In the genomic region with DNA sequence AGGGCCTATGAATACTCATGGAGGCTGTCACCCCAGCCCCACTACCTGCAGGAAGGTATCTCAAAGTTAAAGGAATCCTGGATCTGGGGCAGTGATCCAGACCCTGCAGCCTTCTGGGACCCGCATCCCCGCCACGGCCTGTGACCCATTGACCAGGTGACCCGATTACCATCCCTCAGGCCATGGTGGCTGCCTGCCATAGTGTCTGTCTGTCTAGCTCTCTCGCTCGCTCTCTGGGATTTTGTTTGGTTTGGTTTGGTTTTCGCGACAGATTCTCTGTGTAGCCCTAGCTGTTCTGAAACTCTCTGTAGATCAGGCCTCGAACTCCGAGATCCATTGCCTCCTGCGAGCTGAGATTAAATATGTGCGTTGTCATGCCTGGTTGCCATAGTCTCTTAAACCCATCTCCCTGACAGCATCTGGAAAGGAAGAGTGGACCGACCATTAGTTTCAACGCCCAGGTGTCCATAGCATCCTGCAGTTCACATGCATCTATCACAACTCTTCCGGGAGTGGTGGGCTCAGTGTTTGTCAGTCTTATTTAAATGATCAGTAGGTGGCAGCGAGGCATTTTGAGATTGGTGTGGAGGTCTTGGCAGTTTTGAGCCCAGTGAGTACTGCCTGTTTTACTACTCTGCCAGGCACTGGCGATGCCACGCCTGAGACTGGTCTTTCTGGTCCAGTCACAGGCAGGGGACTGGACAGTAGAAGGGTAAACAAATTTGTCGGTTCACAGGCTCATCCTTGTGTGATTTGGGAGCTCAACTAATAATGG, we compare ENCODE assay signal across 8 mouse cellular contexts. TPM values are rescaled to one million over a fixed set of nuclear protein-coding genes. Genes with fewer than 3 reads are reported as not detected.
DNase-seq lines count a peak whose midpoint lies in the region; ATAC-seq and TF ChIP-seq lines count a peak whose summit lies in the region.

No protein-coding gene starts in this region.

- peak; percentile 36 for DNase-seq in kidney, adult 9 months
- no peak for DNase-seq in kidney, adult 8-10 months
- DNase-seq in MEL (ENCODE audit: low read depth, low spot score), result peak; percentile 61
- DNase-seq in hindbrain, postnatal 0 days (ENCODE audit: low spot score), result peak; percentile 30
- DNase-seq in midbrain, embryonic 10.5 days (ENCODE audit: low spot score), result no peak

- no peaks in the 10 kb centered on the region for H3K27me3 ChIP-seq in MEL (ENCODE audit: control insufficient read depth in 1 of 2, insufficient read depth in 2 of 2, low read length in 2 of 2)
- no peaks in the 10 kb centered on the region for H3K27me3 ChIP-seq in embryonic facial prominence, embryonic 12.5 days
- no peaks in the 10 kb centered on the region for H3K27me3 ChIP-seq in hindbrain, postnatal 0 days (ENCODE audit: insufficient read depth, low read length)
- no peaks in the 10 kb centered on the region for H3K27me3 ChIP-seq in midbrain, embryonic 10.5 days (ENCODE audit: low read depth, poor library complexity, severe bottlenecking)

- TF ChIP-seq EP300 in MEL (IDR thresholded peaks at IDR 0.05; ENCODE audit: low read depth in 1 of 2, low read length in 2 of 2), result no peak

- TF ChIP-seq POLR2A in MEL (IDR thresholded peaks at IDR 0.05; ENCODE audit: control insufficient read depth in 1 of 2, insufficient read depth in 1 of 2, low read depth in 1 of 2, low read length in 2 of 2, poor library complexity in 1 of 2), result 0 out of 4 replicates have a peak, but pooled peaks of 1 of the 2 experiments have one; percentile 10

- H3K9me3 ChIP-seq in MEL (replicated peaks; ENCODE audit: insufficient read depth, low read length), result no peaks in the 10 kb centered on the region
- H3K9me3 ChIP-seq in embryonic facial prominence, embryonic 12.5 days, result no peaks in the 10 kb centered on the region
- no peaks in the 10 kb centered on the region for H3K9me3 ChIP-seq in hindbrain, postnatal 0 days (ENCODE audit: low read length)
- H3K9me3 ChIP-seq in midbrain, embryonic 10.5 days (replicated peaks), result no peaks in the 10 kb centered on the region

- peak overlapping the region; percentile 66 for H3K27ac ChIP-seq in MEL (ENCODE audit: control insufficient read depth, low read depth, low read length)
- peak overlapping the region; percentile 41; the same call in 1 of the 2 replicates for H3K27ac ChIP-seq in embryonic facial prominence, embryonic 12.5 days
- peak overlapping the region; percentile 95 for H3K27ac ChIP-seq in hindbrain, postnatal 0 days
- H3K27ac ChIP-seq in midbrain, embryonic 10.5 days (replicated peaks), result peak overlapping the region; percentile 92

- H3K4me3 ChIP-seq in MEL (ENCODE audit: control insufficient read depth in 1 of 2, insufficient read depth in 1 of 2, low read depth in 2 of 2, low read length in 2 of 2), result peak overlapping the region; percentile 80 to 82
- H3K4me3 ChIP-seq in embryonic facial prominence, embryonic 12.5 days, result peak overlapping the region; percentile 78
- H3K4me3 ChIP-seq in hindbrain, postnatal 0 days (ENCODE audit: low read length), result peak overlapping the region; percentile 94
- H3K4me3 ChIP-seq in midbrain, embryonic 10.5 days, result peak overlapping the region; percentile 87

- 20% methylated on average over 19 of the region's 19 CpGs for WGBS in embryonic facial prominence, embryonic 12.5 days
- WGBS in hindbrain, postnatal 0 days, result 17% methylated on average over 19 of the region's 19 CpGs
- 20% methylated on average over 19 of the region's 19 CpGs for WGBS in midbrain, embryonic 10.5 days

- H3K9ac ChIP-seq in MEL (ENCODE audit: control insufficient read depth, low read depth, low read length, poor library complexity, severe bottlenecking), result peak overlapping the region; percentile 81
- peak overlapping the region; percentile 39 for H3K9ac ChIP-seq in embryonic facial prominence, embryonic 12.5 days
- peak overlapping the region; percentile 89 for H3K9ac ChIP-seq in hindbrain, postnatal 0 days (replicated peaks; ENCODE audit: low read length)

- no peak for ATAC-seq in embryonic facial prominence, embryonic 12.5 days (ENCODE audit: insufficient number of reproducible peaks, insufficient read depth, low FRiP score, low TSS enrichment)
- no peak for ATAC-seq in hindbrain, postnatal 0 days
- ATAC-seq in inflammation-experienced regulatory T-cells, adult 6 months, result no peak
- no peak for ATAC-seq in activated CD4-positive, CD25-positive, alpha-beta regulatory T cell, adult 4 months

- H3K79me2 ChIP-seq in MEL (ENCODE audit: control insufficient read depth, insufficient read depth, low read length, poor library complexity), result peaks cover 11% of the 10 kb centered on the region

- TF ChIP-seq RAD21 in MEL (IDR thresholded peaks at IDR 0.05; ENCODE audit: low read depth, low read length), result no peak

- TF ChIP-seq CTCF in MEL (IDR thresholded peaks at IDR 0.05 in 2 of 3, conservative IDR thresholded peaks at IDR 0.05 in 1 of 3; ENCODE audit: control insufficient read depth in 1 of 3, insufficient read depth in 1 of 3, low read depth in 2 of 3, low read length in 3 of 3, poor library complexity in 1 of 3, severe bottlenecking in 1 of 3), result no peak
- peak; percentile 34; the same call in 1 of the 2 replicates for TF ChIP-seq CTCF in hindbrain, postnatal 0 days (IDR thresholded peaks at IDR 0.05; ENCODE audit: low read depth)

- peaks cover 0 to 22% of the 10 kb centered on the region in 2 experiments; a peak in 3 of 4 replicates for H3K4me1 ChIP-seq in MEL (ENCODE audit: control insufficient read depth in 1 of 2, insufficient read depth in 2 of 2, low read length in 2 of 2)
- H3K4me1 ChIP-seq in embryonic facial prominence, embryonic 12.5 days, result peaks cover 43% of the 10 kb centered on the region
- H3K4me1 ChIP-seq in hindbrain, postnatal 0 days (ENCODE audit: insufficient read depth, low read length), result peaks cover 24% of the 10 kb centered on the region
- H3K4me1 ChIP-seq in midbrain, embryonic 10.5 days, result peaks cover 63% of the 10 kb centered on the region

- peaks cover 0 to 15% of the 10 kb centered on the region in 2 experiments; a peak in 2 of 4 replicates for H3K36me3 ChIP-seq in MEL (ENCODE audit: control insufficient read depth in 1 of 2, insufficient read depth in 2 of 2, low read length in 2 of 2)
- peaks cover 25% of the 10 kb centered on the region for H3K36me3 ChIP-seq in embryonic facial prominence, embryonic 12.5 days
- peaks cover 10% of the 10 kb centered on the region; the same call in 1 of the 2 replicates for H3K36me3 ChIP-seq in hindbrain, postnatal 0 days (ENCODE audit: insufficient read depth, low read length)
- peaks cover 49% of the 10 kb centered on the region for H3K36me3 ChIP-seq in midbrain, embryonic 10.5 days

- peak overlapping the region; percentile 89 for H3K4me2 ChIP-seq in embryonic facial prominence, embryonic 12.5 days (replicated peaks)
- peak overlapping the region; percentile 93 for H3K4me2 ChIP-seq in hindbrain, postnatal 0 days (ENCODE audit: low read depth, low read length)

RNA-seq across cellular contexts. Expression of a gene that starts 0.6 kb away (rescaled TPM):
- total RNA-seq in MEL (2012; rRNA removed), result 7.4 and 12.4 TPM in 2 replicates
- polyA plus RNA-seq in MEL (2012; ENCODE audit: insufficient read depth in 1 of 2, insufficient read length in 2 of 2, low read depth in 1 of 2, low replicate concordance in 2 of 2, missing spikeins in 1 of 2), result 10 to 100 TPM in 1 of 2 experiments, not detected in 1; 15.5 TPM
- polyA plus RNA-seq in embryonic facial prominence, embryonic 12.5 days (2016; fragmentation: Nextera tagmentation; extraction: Ambion mirVana), result 25.7 and 29.1 TPM in 2 replicates
- total RNA-seq in hindbrain, postnatal 0 days (2014; rRNA removed), result 46.0 and 52.4 TPM in 2 replicates
- polyA plus RNA-seq in hindbrain, postnatal 0 days (2015; fragmentation: Nextera tagmentation; extraction: Ambion mirVana), result 9.3 and 10.6 TPM in 2 replicates
- 25.4 and 33.3 TPM in 2 replicates for polyA plus RNA-seq in midbrain, embryonic 10.5 days (2016; fragmentation: Nextera tagmentation; extraction: Ambion mirVana)
- 10 to 100 TPM in 1 of 3 experiments, 1 to 10 TPM in 2; 9.2 to 12.0 (median 9.5) TPM for polyA plus RNA-seq in inflammation-experienced regulatory T-cells, adult 6 months (2017; shearing (Covaris generic))
- polyA plus RNA-seq in activated CD4-positive, CD25-positive, alpha-beta regulatory T cell, adult 4 months (2017; shearing (Covaris generic)), result 10 to 100 TPM in 1 of 2 experiments, 1 to 10 TPM in 1; 6.0 to 12.9 TPM

RNA-seq across cellular contexts. Expression of a gene that starts 0.8 kb away (rescaled TPM):
- 5.8 and 8.2 TPM in 2 replicates for total RNA-seq in MEL (2012; rRNA removed)
- polyA plus RNA-seq in MEL (2012; ENCODE audit: insufficient read depth in 1 of 2, insufficient read length in 2 of 2, low read depth in 1 of 2, low replicate concordance in 2 of 2, missing spikeins in 1 of 2), result 10 to 100 TPM in 1 of 2 experiments, not detected in 1; 17.5 TPM
- polyA plus RNA-seq in embryonic facial prominence, embryonic 12.5 days (2016; fragmentation: Nextera tagmentation; extraction: Ambion mirVana), result 10.5 and 10.6 TPM in 2 replicates
- total RNA-seq in hindbrain, postnatal 0 days (2014; rRNA removed), result 58.6 and 60.7 TPM in 2 replicates
- 22.0 and 24.4 TPM in 2 replicates for polyA plus RNA-seq in hindbrain, postnatal 0 days (2015; fragmentation: Nextera tagmentation; extraction: Ambion mirVana)
- 15.6 and 20.4 TPM in 2 replicates for polyA plus RNA-seq in midbrain, embryonic 10.5 days (2016; fragmentation: Nextera tagmentation; extraction: Ambion mirVana)
- 1 to 10 TPM; 3.8 to 7.0 (median 6.3) TPM for polyA plus RNA-seq in inflammation-experienced regulatory T-cells, adult 6 months (2017; shearing (Covaris generic))
- 1 to 10 TPM; 2.4 to 3.3 TPM for polyA plus RNA-seq in activated CD4-positive, CD25-positive, alpha-beta regulatory T cell, adult 4 months (2017; shearing (Covaris generic))

RNA-seq across cellular contexts. Expression of a gene that starts 38.9 kb away (rescaled TPM):
- not detected in 2 replicates for total RNA-seq in MEL (2012; rRNA removed)
- polyA plus RNA-seq in MEL (2012; ENCODE audit: insufficient read depth in 1 of 2, insufficient read length in 2 of 2, low read depth in 1 of 2, low replicate concordance in 2 of 2, missing spikeins in 1 of 2), result under 1 TPM in 1 of 2 experiments, not detected in 1; 0.26 TPM
- 0.64 and 10.6 TPM in 2 replicates for polyA plus RNA-seq in embryonic facial prominence, embryonic 12.5 days (2016; fragmentation: Nextera tagmentation; extraction: Ambion mirVana)
- total RNA-seq in hindbrain, postnatal 0 days (2014; rRNA removed), result 0.58 and 1.8 TPM in 2 replicates
- 2.0 and 2.6 TPM in 2 replicates for polyA plus RNA-seq in hindbrain, postnatal 0 days (2015; fragmentation: Nextera tagmentation; extraction: Ambion mirVana)
- 0.25 and 0.67 TPM in 2 replicates for polyA plus RNA-seq in midbrain, embryonic 10.5 days (2016; fragmentation: Nextera tagmentation; extraction: Ambion mirVana)
- polyA plus RNA-seq in inflammation-experienced regulatory T-cells, adult 6 months (2017; shearing (Covaris generic)), result not detected
- not detected for polyA plus RNA-seq in activated CD4-positive, CD25-positive, alpha-beta regulatory T cell, adult 4 months (2017; shearing (Covaris generic))

RNA-seq across cellular contexts. Expression of a gene that starts 48.4 kb away (rescaled TPM):
- total RNA-seq in MEL (2012; rRNA removed), result 5.0 and 6.4 TPM in 2 replicates
- polyA plus RNA-seq in MEL (2012; ENCODE audit: insufficient read depth in 1 of 2, insufficient read length in 2 of 2, low read depth in 1 of 2, low replicate concordance in 2 of 2, missing spikeins in 1 of 2), result 10 to 100 TPM in 1 of 2 experiments, not detected in 1; 16.0 TPM
- polyA plus RNA-seq in embryonic facial prominence, embryonic 12.5 days (2016; fragmentation: Nextera tagmentation; extraction: Ambion mirVana), result 12.0 and 14.0 TPM in 2 replicates
- 6.2 and 7.6 TPM in 2 replicates for total RNA-seq in hindbrain, postnatal 0 days (2014; rRNA removed)
- 9.9 and 10.4 TPM in 2 replicates for polyA plus RNA-seq in hindbrain, postnatal 0 days (2015; fragmentation: Nextera tagmentation; extraction: Ambion mirVana)
- polyA plus RNA-seq in midbrain, embryonic 10.5 days (2016; fragmentation: Nextera tagmentation; extraction: Ambion mirVana), result 16.4 and 17.4 TPM in 2 replicates
- polyA plus RNA-seq in inflammation-experienced regulatory T-cells, adult 6 months (2017; shearing (Covaris generic)), result 10 to 100 TPM; 13.3 to 21.5 (median 14.3) TPM
- 10 to 100 TPM; 16.7 to 17.4 TPM for polyA plus RNA-seq in activated CD4-positive, CD25-positive, alpha-beta regulatory T cell, adult 4 months (2017; shearing (Covaris generic))

RNA-seq across cellular contexts. Expression of a gene that starts 53.9 kb away (rescaled TPM):
- total RNA-seq in MEL (2012; rRNA removed), result not detected in 2 replicates
- polyA plus RNA-seq in MEL (2012; ENCODE audit: insufficient read depth in 1 of 2, insufficient read length in 2 of 2, low read depth in 1 of 2, low replicate concordance in 2 of 2, missing spikeins in 1 of 2), result not detected
- not detected in 2 replicates for polyA plus RNA-seq in embryonic facial prominence, embryonic 12.5 days (2016; fragmentation: Nextera tagmentation; extraction: Ambion mirVana)
- 1.3 TPM in 1 of 2 replicates, not detected in the other for total RNA-seq in hindbrain, postnatal 0 days (2014; rRNA removed)
- 0.19 and 0.72 TPM in 2 replicates for polyA plus RNA-seq in hindbrain, postnatal 0 days (2015; fragmentation: Nextera tagmentation; extraction: Ambion mirVana)
- polyA plus RNA-seq in midbrain, embryonic 10.5 days (2016; fragmentation: Nextera tagmentation; extraction: Ambion mirVana), result not detected in 2 replicates
- not detected for polyA plus RNA-seq in inflammation-experienced regulatory T-cells, adult 6 months (2017; shearing (Covaris generic))
- not detected for polyA plus RNA-seq in activated CD4-positive, CD25-positive, alpha-beta regulatory T cell, adult 4 months (2017; shearing (Covaris generic))

Comparison
In these comparisons a context has a peak if more than half of its experiments do, and no peak if none do; other contexts are left out.
1. DNase-seq: peak in kidney, adult 9 months (single experiment), MEL (single experiment) and hindbrain, postnatal 0 days (single experiment); none in kidney, adult 8-10 months (0 of 2) and midbrain, embryonic 10.5 days (single experiment).
2. H3K27ac ChIP-seq: peak in every context shown above with its lines; median percentile 95 in hindbrain, postnatal 0 days; 92 in midbrain, embryonic 10.5 days; 66 in MEL; 41 in embryonic facial prominence, embryonic 12.5 days.
3. H3K9ac ChIP-seq: peak in every context shown above with its lines; median percentile 89 in hindbrain, postnatal 0 days; 81 in MEL; 39 in embryonic facial prominence, embryonic 12.5 days.
4. Peak in every context shown above with its lines, with median percentiles within 50 percentile points of each other: H3K4me3 ChIP-seq.